Mouse (Mus musculus): ENCODE measurements around the gene Olfr1388. TPM values are rescaled to one million over a fixed set of nuclear protein-coding genes. Genes with fewer than 3 reads are reported as not detected.

Olfr1388 gene
- 0.10 TPM for polyA plus RNA-seq (2017; shearing (Covaris generic))

DNA sequence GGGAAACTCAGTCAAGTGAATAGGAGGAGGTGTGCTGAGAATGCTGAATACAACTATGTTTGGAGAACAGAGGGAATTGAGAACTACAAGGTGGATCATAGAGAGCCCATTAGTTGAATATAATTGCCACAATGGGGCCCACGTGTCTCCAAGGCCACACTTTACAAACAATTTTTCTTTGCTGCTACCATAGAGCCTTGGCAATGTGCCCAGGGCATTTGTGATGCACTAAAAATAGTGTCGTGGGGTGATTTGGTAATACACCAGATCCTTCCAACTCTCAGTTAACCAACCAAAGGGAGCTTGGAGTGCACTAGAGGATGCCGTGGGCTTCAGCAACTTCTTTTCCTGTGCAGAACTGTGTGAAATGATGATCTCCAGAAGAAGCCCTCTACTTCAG is at the start of gene Olfr1388:
Olfr1388 (plus strand) TSS at position 214 of the 400 bp plus-strand sequence.

DNA sequence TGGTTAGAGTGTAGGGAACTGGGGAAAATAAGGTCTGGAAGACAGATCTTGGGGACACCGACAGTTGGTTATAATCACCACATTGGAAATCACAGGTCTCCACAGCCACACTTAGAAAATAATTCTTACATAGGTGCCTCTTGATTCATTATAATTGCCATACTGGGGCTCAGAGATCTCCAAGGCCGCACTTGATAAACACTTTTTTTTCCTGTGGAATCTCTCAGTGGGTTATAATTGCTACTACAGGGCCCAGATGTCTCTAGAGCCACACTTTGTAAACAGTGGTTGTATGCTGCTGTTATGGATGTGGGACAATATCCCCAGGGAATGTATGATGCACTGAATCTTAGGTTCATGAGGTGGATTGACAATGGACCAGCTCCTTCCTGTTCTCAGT is 13.7 kb upstream of the Olfr1388 start, which contains the start of gene Olfr1389:
Olfr1389 (plus strand) TSS at position 301 of the 400 bp plus-strand sequence.

DNA sequence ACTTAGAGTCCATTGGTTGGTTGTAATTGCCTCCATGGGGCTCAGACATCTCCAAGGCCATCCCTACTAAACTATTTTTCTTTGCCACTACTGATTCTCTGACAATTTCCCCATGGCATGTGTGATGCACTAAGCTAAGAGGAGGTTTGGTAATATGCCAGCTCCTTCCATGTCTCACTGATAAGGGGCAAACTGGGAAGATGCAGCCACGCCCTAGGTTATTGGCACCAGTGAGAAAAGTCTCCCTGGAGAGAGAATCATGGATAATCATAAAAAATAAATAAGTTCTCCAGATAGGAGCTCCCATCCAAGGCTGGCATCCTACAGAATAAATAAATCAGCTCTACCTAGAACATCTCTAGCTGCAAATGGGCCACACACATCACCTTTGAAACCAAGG is 18.6 kb downstream of the Olfr1388 start, which contains the start of gene Olfr1387:
Olfr1387 (plus strand) TSS at position 301 of the 400 bp plus-strand sequence.

DNA sequence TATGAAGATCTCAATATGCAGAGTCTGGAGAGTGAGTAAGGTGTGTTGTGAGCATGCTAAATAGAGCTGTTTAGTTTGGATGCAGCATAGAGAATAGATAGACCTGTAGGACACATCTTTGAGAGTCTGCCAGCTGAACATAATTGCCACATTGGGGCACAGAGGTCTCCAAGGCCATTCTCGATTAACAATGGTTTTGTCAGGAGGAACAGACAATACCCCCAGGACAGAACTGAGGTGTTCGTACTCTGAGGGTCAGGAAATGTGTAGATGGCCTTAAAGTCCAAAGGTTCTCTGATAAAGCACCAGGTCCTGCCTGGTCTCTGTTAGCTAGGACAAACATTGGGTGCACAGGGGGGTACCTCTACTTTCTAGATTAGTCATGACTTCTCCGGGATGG is 28.3 kb downstream of the Olfr1388 start, which contains the start of gene Olfr1386:
Olfr1386 (plus strand) TSS at position 301 of the 400 bp plus-strand sequence.

DNA sequence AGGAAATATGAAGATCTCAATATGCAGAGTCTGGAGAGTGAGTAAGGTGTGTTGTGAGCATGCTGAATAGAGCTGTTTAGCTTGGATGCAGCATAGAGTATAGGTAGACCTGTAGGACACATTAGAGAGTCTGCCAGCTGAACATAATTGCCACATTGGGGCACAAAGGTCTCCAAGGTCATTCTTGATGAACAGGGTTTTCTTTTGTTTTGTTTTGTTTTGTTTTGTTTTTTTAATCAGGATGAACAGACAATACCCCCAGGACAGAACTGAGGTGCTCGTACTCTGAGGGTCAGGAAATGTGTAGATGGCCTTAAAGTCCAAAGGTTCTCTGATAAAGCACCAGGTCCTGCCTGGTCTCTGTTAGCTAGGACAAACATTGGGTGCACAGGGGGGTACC is 52.3 kb downstream of the Olfr1388 start, which contains the start of gene Olfr1385:
Olfr1385 (plus strand) TSS at position 301 of the 400 bp plus-strand sequence.

Other genes starting within 250 kb of the Olfr1388 start
- gene Btnl9, start 249.5 kb upstream of the Olfr1388 start, polyA plus RNA-seq (2017; shearing (Covaris generic)): 0.16 TPM
- gene Zfp62, start 233.3 kb upstream of the Olfr1388 start, polyA plus RNA-seq (2017; shearing (Covaris generic)): 88.1 TPM
- gene Mgat1, start 192.4 kb upstream of the Olfr1388 start, polyA plus RNA-seq (2017; shearing (Covaris generic)): 123 TPM
- not detected for gene Olfr1393, start 158.3 kb upstream of the Olfr1388 start, polyA plus RNA-seq (2017; shearing (Covaris generic))
- not detected for gene Olfr1392, start 151.3 kb upstream of the Olfr1388 start, polyA plus RNA-seq (2017; shearing (Covaris generic))
- not detected for gene Olfr10, start 131.9 kb upstream of the Olfr1388 start, polyA plus RNA-seq (2017; shearing (Covaris generic))
- not detected for gene Olfr1391, start 113.9 kb upstream of the Olfr1388 start, polyA plus RNA-seq (2017; shearing (Covaris generic))
- not detected for gene Olfr1390, start 101.4 kb upstream of the Olfr1388 start, polyA plus RNA-seq (2017; shearing (Covaris generic))
- not detected for gene Olfr1389, start 13.6 kb upstream of the Olfr1388 start, polyA plus RNA-seq (2017; shearing (Covaris generic))
- gene Olfr1387, start 18.7 kb downstream of the Olfr1388 start, polyA plus RNA-seq (2017; shearing (Covaris generic)): not detected
- not detected for gene Olfr1386, start 28.4 kb downstream of the Olfr1388 start, polyA plus RNA-seq (2017; shearing (Covaris generic))
- gene Olfr1385, start 52.4 kb downstream of the Olfr1388 start, polyA plus RNA-seq (2017; shearing (Covaris generic)): 0.09 TPM
- gene Olfr1384, start 70.1 kb downstream of the Olfr1388 start, polyA plus RNA-seq (2017; shearing (Covaris generic)): not detected
- not detected for gene Olfr1383, start 83.0 kb downstream of the Olfr1388 start, polyA plus RNA-seq (2017; shearing (Covaris generic))
- gene Olfr1382, start 91.6 kb downstream of the Olfr1388 start, polyA plus RNA-seq (2017; shearing (Covaris generic)): not detected
- gene Olfr1381, start 106.8 kb downstream of the Olfr1388 start, polyA plus RNA-seq (2017; shearing (Covaris generic)): 0.07 TPM
- not detected for gene Olfr1380, start 120.3 kb downstream of the Olfr1388 start, polyA plus RNA-seq (2017; shearing (Covaris generic))
- not detected for gene Flt4, start 172.6 kb downstream of the Olfr1388 start, polyA plus RNA-seq (2017; shearing (Covaris generic))
- not detected for gene Scgb3a1, start 227.0 kb downstream of the Olfr1388 start, polyA plus RNA-seq (2017; shearing (Covaris generic))